Mouse (Mus musculus) ES-E14 (cell line): ENCODE measurements around the gene H2-DMa. TPM values are rescaled to one million over a fixed set of nuclear protein-coding genes. Genes with fewer than 3 reads are reported as not detected.

ENCODE experiments used
- DNase-seq: peaks from one replicate; pipeline ENCODE4 v3.0.0-alpha.2; 2013; ENCODE audit warnings: low read depth, low spot score
- H3K27ac ChIP-seq: 2 replicates; pipeline ENCODE4 v1.5.1; 2012; ENCODE audit warnings: low read depth, mild to moderate bottlenecking, low read length, moderate library complexity, mixed read lengths; ENCODE audit not compliant: poor library complexity, insufficient read depth, severe bottlenecking
- H3K36me3 ChIP-seq: 2 replicates; pipeline ENCODE4 v1.6.1; 2012; ENCODE audit warnings: mild to moderate bottlenecking, low read length, moderate library complexity, mixed read lengths; ENCODE audit not compliant: control insufficient read depth, poor library complexity, insufficient read depth, severe bottlenecking
- H3K4me1 ChIP-seq, 2 experiments: fragments of 150-350 bp in 1 of 2; sonication (generic) in 1 of 2; 2 replicates each; pipeline ENCODE4 v1.6.1; 2012; ENCODE audit warnings: low read length in 2 of 2, mild to moderate bottlenecking in 1 of 2, mixed read lengths in 1 of 2; ENCODE audit not compliant: control insufficient read depth in 2 of 2, insufficient read depth in 2 of 2, poor library complexity in 1 of 2
- H3K4me3 ChIP-seq, 2 experiments: fragments of 150-350 bp in 1 of 2; sonication (generic) in 1 of 2; 2 replicates each; pipeline ENCODE4 v1.5.1; 2012; ENCODE audit warnings: low read length in 2 of 2, low read depth in 1 of 2, mild to moderate bottlenecking in 1 of 2, mixed read lengths in 1 of 2; ENCODE audit not compliant: insufficient read depth in 1 of 2, poor library complexity in 1 of 2, severe bottlenecking in 1 of 2
- H3K9ac ChIP-seq: 2 replicates; pipeline ENCODE4 v1.6.1; 2012; ENCODE audit warnings: low read depth, mild to moderate bottlenecking, low read length, mixed read lengths; ENCODE audit not compliant: poor library complexity, insufficient read depth, severe bottlenecking
- H3K9me3 ChIP-seq: fragments of 150-350 bp; sonication (generic); 2 replicates; pipeline ENCODE4 v1.6.1; 2012; ENCODE audit warnings: low read depth, mild to moderate bottlenecking, low read length; ENCODE audit not compliant: control insufficient read depth, insufficient read depth
- CHD2 ChIP-seq: IDR thresholded peaks from 2 replicates; pipeline ENCODE4 v1.6.1; 2014; ENCODE audit warnings: mild to moderate bottlenecking, low read depth, low read length, inconsistent platforms
- HCFC1 ChIP-seq: IDR thresholded peaks from 2 replicates; pipeline ENCODE4 v1.6.1; 2012; ENCODE audit warnings: low read length, inconsistent platforms, borderline replicate concordance; ENCODE audit not compliant: insufficient read depth
- MAFK ChIP-seq: IDR thresholded peaks from 2 replicates; pipeline ENCODE4 v1.6.1; 2014; ENCODE audit warnings: mild to moderate bottlenecking, low read depth, low read length, inconsistent platforms; ENCODE audit not compliant: insufficient read depth
- ZC3H11A ChIP-seq: IDR thresholded peaks from 2 replicates; pipeline ENCODE4 v1.6.1; 2012; ENCODE audit warnings: low read depth, mild to moderate bottlenecking, inconsistent platforms, low read length, borderline replicate concordance
- ZNF384 ChIP-seq: IDR thresholded peaks from 2 replicates; pipeline ENCODE4 v1.6.1; 2012; ENCODE audit warnings: low read depth, low read length, inconsistent platforms
- in situ Hi-C, 2 experiments: fragments of 600-800 bp; cut with MboI; formaldehyde crosslinking; loops; one replicate each; pipeline ENCODE4 v1.15.1; 2025; ENCODE audit warnings: low sequenced_read_pairs in 2 of 2, inconsistent platforms in 1 of 2; ENCODE audit not compliant: unreplicated experiment in 2 of 2
- total RNA-seq: library from RNA; depleted of rRNA; stranded (reverse); fragments of 300-350 nt; gene quantifications from 2 replicates; pipeline ENCODE4 v1.2.3, GENCODE M21; 2012

The H2-DMa gene
- total RNA-seq, 1 experiment = 18.5 TPM

GRCm38 (mm10) chr17:34122188-34122984 is 3.0 kb downstream of the H2-DMa start, which contains the start of gene Brd2:
Gene Brd2 (minus strand): TSS chr17:34122634.
- peak within 1 kb of the TSS; percentile 99 for H3K9ac ChIP-seq
- H3K27ac ChIP-seq = peak within 1 kb of the TSS; percentile 99
- H3K36me3 ChIP-seq = peaks cover 21% of the 10 kb centered on the region
- in situ Hi-C loops = no loop called here
- H3K9me3 ChIP-seq = no peaks in the 10 kb centered on the region
- peaks cover 0 to 6% of the 10 kb centered on the region in 2 experiments; a peak in 1 of 4 replicates for H3K4me1 ChIP-seq
- H3K4me3 ChIP-seq = peak within 1 kb of the TSS; percentile 85 to 90
- peak; percentile 91 for DNase-seq
- TF ChIP-seq CHD2 (no peak), MAFK (no peak), ZC3H11A (no peak), HCFC1 (no peak), ZNF384 (no peak)

GRCm38 (mm10) chr17:34123111-34123510 is 3.8 kb downstream of the H2-DMa start:
- Histone ChIP-seq H3K27ac (peak overlapping the region; percentile 99; the same call in 1 of the 2 replicates), H3K9ac (peak overlapping the region; percentile 99; the same call in 1 of the 2 replicates), H3K9me3 (no peaks in the 10 kb centered on the region), H3K4me1 (peaks cover 3 to 12% of the 10 kb centered on the region in 2 experiments; a peak in 2 of 4 replicates), H3K36me3 (peaks cover 14% of the 10 kb centered on the region), H3K4me3 (peak overlapping the region; percentile 85 to 90)
- in situ Hi-C loops = no loop called here
- DNase-seq = no peak
- no peak for TF ChIP-seq CHD2
- TF ChIP-seq ZC3H11A = no peak
- TF ChIP-seq HCFC1 = no peak
- no peak for TF ChIP-seq MAFK
- no peak for TF ChIP-seq ZNF384

GRCm38 (mm10) chr17:34123518-34123917 is 4.2 kb downstream of the H2-DMa start:
- Histone ChIP-seq H3K4me3 (peak overlapping the region; percentile 85 to 90), H3K27ac (peak overlapping the region; percentile 99; the same call in 1 of the 2 replicates), H3K36me3 (peaks cover 10% of the 10 kb centered on the region), H3K4me1 (peaks cover 3 to 12% of the 10 kb centered on the region in 2 experiments; a peak in 2 of 4 replicates), H3K9ac (peak overlapping the region; percentile 50; the same call in 1 of the 2 replicates), H3K9me3 (no peaks in the 10 kb centered on the region)
- no peak for DNase-seq
- in situ Hi-C loops = no loop called here
- TF ChIP-seq MAFK (no peak), CHD2 (no peak), ZC3H11A (no peak), ZNF384 (no peak), HCFC1 (no peak)

DNA sequence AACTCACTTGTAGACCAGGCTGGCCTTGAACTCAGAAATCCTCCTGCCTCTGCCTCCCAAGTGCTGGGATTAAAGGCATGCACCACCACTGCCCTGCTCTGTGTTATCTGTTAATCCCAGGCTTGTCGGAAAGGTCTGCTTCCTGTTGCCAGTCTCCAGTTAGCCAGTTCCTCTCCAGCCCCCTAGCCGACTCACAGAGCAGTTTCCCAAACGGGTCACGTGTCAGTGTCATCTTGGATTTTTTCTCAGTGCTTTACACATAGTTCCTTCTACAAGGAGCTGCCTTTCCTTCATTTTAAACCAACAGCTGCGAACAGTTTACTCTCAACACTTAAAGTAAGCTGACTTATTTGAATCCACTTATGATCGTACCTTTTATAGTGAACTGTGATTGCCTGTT is 5.3 kb downstream of the H2-DMa start:
- H3K36me3 ChIP-seq = peaks cover 1% of the 10 kb centered on the region
- in situ Hi-C loops = no loop called here
- peak overlapping the region in 1 of 2 experiments; percentile 6; a peak in 1 of 4 replicates for H3K4me3 ChIP-seq
- H3K27ac ChIP-seq = no peak overlapping the region
- H3K9me3 ChIP-seq = no peaks in the 10 kb centered on the region
- no peak for TF ChIP-seq HCFC1
- TF ChIP-seq ZC3H11A = no peak
- TF ChIP-seq MAFK = no peak
- no peak for TF ChIP-seq CHD2
- no peak for TF ChIP-seq ZNF384
- peak overlapping the region; percentile 7; the same call in 1 of the 2 replicates for H3K9ac ChIP-seq
- H3K4me1 ChIP-seq = peaks cover 3 to 19% of the 10 kb centered on the region in 2 experiments; a peak in 2 of 4 replicates
- DNase-seq = no peak
